In the genomic region with DNA sequence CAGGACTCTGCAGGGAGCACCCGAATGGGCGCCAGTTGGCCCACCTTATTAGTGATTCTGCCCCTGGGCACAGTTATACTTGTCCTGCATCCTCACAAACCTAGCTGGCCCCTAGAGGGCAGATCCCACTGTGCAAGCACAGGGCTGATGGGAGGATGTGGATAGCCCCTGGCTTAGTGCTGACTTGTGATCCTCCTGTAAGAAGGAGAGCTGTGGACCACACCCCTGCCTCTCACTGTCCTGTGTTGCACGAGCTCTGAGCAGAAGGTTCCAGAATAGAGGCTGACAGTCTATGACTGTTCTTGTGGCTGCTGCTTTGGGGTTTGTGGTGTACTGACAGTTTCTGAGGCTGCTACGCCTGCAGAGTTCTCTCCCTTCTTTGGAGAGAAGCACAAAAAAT, we compare ENCODE assay signal across 11 mouse cellular contexts. TPM values are rescaled to one million over a fixed set of nuclear protein-coding genes. Genes with fewer than 3 reads are reported as not detected.
A peak's percentile ranks its signal among the peaks of the same experiment; 100 is the strongest.
DNase-seq lines count a peak whose midpoint lies in the region; ATAC-seq and TF ChIP-seq lines count a peak whose summit lies in the region.
"Had no signal": no experiment of that assay in that cellular context is flagged by ENCODE, and none has a peak within 500 bp of the region (broad histone marks: within the 10 kb centered on the region; RNA-seq: fewer than 3 reads in every experiment).

No protein-coding gene starts in this region.

- no peaks in the 10 kb centered on the region for H3K9me3 ChIP-seq in heart, embryonic 16.5 days (replicated peaks; ENCODE audit: control insufficient read depth, low read length)
- H3K9me3 ChIP-seq in heart, embryonic 11.5 days (replicated peaks; ENCODE audit: control insufficient read depth, low read length), result no peaks in the 10 kb centered on the region
- no peaks in the 10 kb centered on the region for H3K9me3 ChIP-seq in liver, embryonic 12.5 days (replicated peaks)
- H3K9me3 ChIP-seq in stomach, postnatal 0 days (ENCODE audit: control insufficient read depth, low read length), result no peaks in the 10 kb centered on the region
- H3K9me3 ChIP-seq: heart, embryonic 13.5 days had no signal

- no peaks in the 10 kb centered on the region for H3K27me3 ChIP-seq in heart, embryonic 16.5 days (ENCODE audit: control insufficient read depth, insufficient read depth, low read length)
- H3K27me3 ChIP-seq in heart, embryonic 11.5 days (ENCODE audit: control insufficient read depth, insufficient read depth, low read length), result no peaks in the 10 kb centered on the region
- no peaks in the 10 kb centered on the region for H3K27me3 ChIP-seq in liver, embryonic 12.5 days (replicated peaks)
- H3K27me3 ChIP-seq in stomach, postnatal 0 days (ENCODE audit: control insufficient read depth, insufficient read depth, low read length), result no peaks in the 10 kb centered on the region
- H3K27me3 ChIP-seq: heart, embryonic 13.5 days had no signal

- DNase-seq in thymus, postnatal 0 days (ENCODE audit: low spot score), result peak; percentile 40
- DNase-seq in thymus, postnatal 36 days, result no peak
- DNase-seq in stomach, postnatal 0 days (ENCODE audit: low spot score), result no peak
- no peak for DNase-seq in B cell, adult 2 months
- no peak for DNase-seq in left cerebral cortex, adult 9 months (ENCODE audit: low spot score in 2 of 2)
- DNase-seq: adrenal gland, postnatal 25 days; thymus, postnatal 25 days had no signal

- 0 out of 2 replicates have a peak overlapping the region, but pooled peaks have one; percentile 9 for H3K27ac ChIP-seq in heart, embryonic 16.5 days (ENCODE audit: low read length)
- no peak overlapping the region for H3K27ac ChIP-seq in heart, embryonic 11.5 days (ENCODE audit: low read depth, low read length)
- peak overlapping the region; percentile 69 for H3K27ac ChIP-seq in liver, embryonic 12.5 days
- no peak overlapping the region for H3K27ac ChIP-seq in stomach, postnatal 0 days (replicated peaks)
- H3K27ac ChIP-seq: heart, embryonic 13.5 days had no signal

- no peaks in the 10 kb centered on the region for H3K36me3 ChIP-seq in heart, embryonic 16.5 days (ENCODE audit: control insufficient read depth, insufficient read depth)
- no peaks in the 10 kb centered on the region for H3K36me3 ChIP-seq in heart, embryonic 11.5 days (ENCODE audit: control insufficient read depth, insufficient read depth, low read length)
- H3K36me3 ChIP-seq in liver, embryonic 12.5 days, result peaks cover 51% of the 10 kb centered on the region
- peaks cover 3% of the 10 kb centered on the region; the same call in 1 of the 2 replicates for H3K36me3 ChIP-seq in stomach, postnatal 0 days (ENCODE audit: control insufficient read depth, insufficient read depth, low read length)

- no peak for ATAC-seq in heart, embryonic 16.5 days (replicated peaks; ENCODE audit: extremely low read depth, insufficient read depth, low FRiP score)
- no peak for ATAC-seq in heart, embryonic 11.5 days (replicated peaks; ENCODE audit: insufficient number of reproducible peaks, low FRiP score, low TSS enrichment)
- ATAC-seq in liver, embryonic 12.5 days, result no peak
- ATAC-seq in stomach, postnatal 0 days (ENCODE audit: low FRiP score, low TSS enrichment), result no peak

- TF ChIP-seq EP300 in stomach, postnatal 0 days (optimal IDR thresholded peaks at IDR 0.05), result no peak

- TF ChIP-seq CTCF in stomach, postnatal 0 days (IDR thresholded peaks at IDR 0.05; ENCODE audit: low read depth), result peak; percentile 29; the same call in 1 of the 2 replicates

- H3K4me3 ChIP-seq in heart, embryonic 16.5 days (ENCODE audit: low read length), result no peak overlapping the region
- no peak overlapping the region for H3K4me3 ChIP-seq in heart, embryonic 11.5 days (ENCODE audit: low read depth, low read length)
- no peak overlapping the region for H3K4me3 ChIP-seq in liver, embryonic 12.5 days
- no peak overlapping the region for H3K4me3 ChIP-seq in stomach, postnatal 0 days (ENCODE audit: low read depth, low read length)
- H3K4me3 ChIP-seq: heart, embryonic 13.5 days had no signal

- WGBS in heart, embryonic 16.5 days, result 74% methylated on average over 4 of the region's 4 CpGs
- WGBS in heart, embryonic 11.5 days (ENCODE audit: insufficient replicate concordance), result 79% methylated on average over 4 of the region's 4 CpGs
- 74% methylated on average over 4 of the region's 4 CpGs for WGBS in liver, embryonic 12.5 days (ENCODE audit: insufficient replicate concordance)
- 77% methylated on average over 4 of the region's 4 CpGs for WGBS in stomach, postnatal 0 days

- no peak overlapping the region for H3K9ac ChIP-seq in heart, embryonic 16.5 days (ENCODE audit: low read length)
- H3K9ac ChIP-seq in heart, embryonic 11.5 days (ENCODE audit: low read depth, low read length), result no peak overlapping the region
- H3K9ac ChIP-seq in liver, embryonic 12.5 days, result no peak overlapping the region
- H3K9ac ChIP-seq in stomach, postnatal 0 days (ENCODE audit: low read length), result no peak overlapping the region
- H3K9ac ChIP-seq: heart, embryonic 13.5 days had no signal

- no peak overlapping the region for H3K4me2 ChIP-seq in heart, embryonic 16.5 days (ENCODE audit: low read depth, low read length)
- no peak overlapping the region for H3K4me2 ChIP-seq in heart, embryonic 11.5 days
- H3K4me2 ChIP-seq in liver, embryonic 12.5 days, result no peak overlapping the region
- H3K4me2 ChIP-seq in stomach, postnatal 0 days (replicated peaks; ENCODE audit: low read depth), result no peak overlapping the region
- H3K4me2 ChIP-seq: heart, embryonic 13.5 days had no signal

- peaks cover 25% of the 10 kb centered on the region for H3K4me1 ChIP-seq in heart, embryonic 16.5 days (ENCODE audit: control insufficient read depth, insufficient read depth, low read length)
- peaks cover 12% of the 10 kb centered on the region; the same call in 1 of the 2 replicates for H3K4me1 ChIP-seq in heart, embryonic 11.5 days (ENCODE audit: control insufficient read depth, insufficient read depth, low read length)
- H3K4me1 ChIP-seq in liver, embryonic 12.5 days, result peaks cover 60% of the 10 kb centered on the region
- H3K4me1 ChIP-seq in stomach, postnatal 0 days (replicated peaks; ENCODE audit: control insufficient read depth, insufficient read depth), result no peaks in the 10 kb centered on the region

RNA-seq across cellular contexts. Expression of a gene that starts 24.5 kb away (rescaled TPM):
- polyA plus RNA-seq in heart, embryonic 16.5 days (2015; fragmentation: Nextera tagmentation; extraction: Ambion mirVana), result 19.1 and 20.1 TPM in 2 replicates
- polyA plus RNA-seq in heart, embryonic 11.5 days (2014; fragmentation: Nextera tagmentation; extraction: Ambion mirVana), result 13.7 and 15.9 TPM in 2 replicates
- 26.9 and 27.9 TPM in 2 replicates for polyA plus RNA-seq in thymus, postnatal 0 days (2015; fragmentation: Nextera tagmentation; extraction: Ambion mirVana)
- 19.7 and 20.7 TPM in 2 replicates for polyA plus RNA-seq in liver, embryonic 12.5 days (2016; fragmentation: Nextera tagmentation; extraction: Ambion mirVana)
- polyA plus RNA-seq in stomach, postnatal 0 days (2015; fragmentation: Nextera tagmentation; extraction: Ambion mirVana), result 12.4 and 12.9 TPM in 2 replicates

RNA-seq across cellular contexts. Expression of a gene that starts 25.2 kb away (rescaled TPM):
- polyA plus RNA-seq in heart, embryonic 16.5 days (2015; fragmentation: Nextera tagmentation; extraction: Ambion mirVana), result 51.0 and 53.0 TPM in 2 replicates
- polyA plus RNA-seq in heart, embryonic 11.5 days (2014; fragmentation: Nextera tagmentation; extraction: Ambion mirVana), result 30.2 and 31.2 TPM in 2 replicates
- 44.6 and 45.3 TPM in 2 replicates for polyA plus RNA-seq in thymus, postnatal 0 days (2015; fragmentation: Nextera tagmentation; extraction: Ambion mirVana)
- 40.5 and 45.1 TPM in 2 replicates for polyA plus RNA-seq in liver, embryonic 12.5 days (2016; fragmentation: Nextera tagmentation; extraction: Ambion mirVana)
- 29.2 and 30.2 TPM in 2 replicates for polyA plus RNA-seq in stomach, postnatal 0 days (2015; fragmentation: Nextera tagmentation; extraction: Ambion mirVana)

RNA-seq across cellular contexts. Expression of a gene that starts 41.1 kb away (rescaled TPM):
- polyA plus RNA-seq in heart, embryonic 16.5 days (2015; fragmentation: Nextera tagmentation; extraction: Ambion mirVana), result 23.5 and 24.7 TPM in 2 replicates
- 24.5 and 27.3 TPM in 2 replicates for polyA plus RNA-seq in heart, embryonic 11.5 days (2014; fragmentation: Nextera tagmentation; extraction: Ambion mirVana)
- polyA plus RNA-seq in thymus, postnatal 0 days (2015; fragmentation: Nextera tagmentation; extraction: Ambion mirVana), result 28.0 and 30.2 TPM in 2 replicates
- 23.1 and 26.1 TPM in 2 replicates for polyA plus RNA-seq in liver, embryonic 12.5 days (2016; fragmentation: Nextera tagmentation; extraction: Ambion mirVana)
- polyA plus RNA-seq in stomach, postnatal 0 days (2015; fragmentation: Nextera tagmentation; extraction: Ambion mirVana), result 19.3 and 20.9 TPM in 2 replicates

RNA-seq across cellular contexts. Expression of a gene that starts 41.2 kb away (rescaled TPM):
- 18.9 and 19.7 TPM in 2 replicates for polyA plus RNA-seq in heart, embryonic 16.5 days (2015; fragmentation: Nextera tagmentation; extraction: Ambion mirVana)
- polyA plus RNA-seq in heart, embryonic 11.5 days (2014; fragmentation: Nextera tagmentation; extraction: Ambion mirVana), result 19.3 and 21.4 TPM in 2 replicates
- polyA plus RNA-seq in thymus, postnatal 0 days (2015; fragmentation: Nextera tagmentation; extraction: Ambion mirVana), result 19.9 and 23.7 TPM in 2 replicates
- 17.2 and 18.7 TPM in 2 replicates for polyA plus RNA-seq in liver, embryonic 12.5 days (2016; fragmentation: Nextera tagmentation; extraction: Ambion mirVana)
- polyA plus RNA-seq in stomach, postnatal 0 days (2015; fragmentation: Nextera tagmentation; extraction: Ambion mirVana), result 15.2 and 15.3 TPM in 2 replicates

RNA-seq across cellular contexts. Expression of a gene that starts 46.1 kb away (rescaled TPM):
- polyA plus RNA-seq in heart, embryonic 16.5 days (2015; fragmentation: Nextera tagmentation; extraction: Ambion mirVana), result 1.5 TPM in 2 replicates
- polyA plus RNA-seq in heart, embryonic 11.5 days (2014; fragmentation: Nextera tagmentation; extraction: Ambion mirVana), result not detected in 2 replicates
- 0.49 and 0.74 TPM in 2 replicates for polyA plus RNA-seq in thymus, postnatal 0 days (2015; fragmentation: Nextera tagmentation; extraction: Ambion mirVana)
- polyA plus RNA-seq in liver, embryonic 12.5 days (2016; fragmentation: Nextera tagmentation; extraction: Ambion mirVana), result 0.15 and 0.16 TPM in 2 replicates
- polyA plus RNA-seq in stomach, postnatal 0 days (2015; fragmentation: Nextera tagmentation; extraction: Ambion mirVana), result 1.7 and 2.0 TPM in 2 replicates

Comparison
In these comparisons a context has a peak if more than half of its experiments do, and no peak if none do; other contexts are left out.
1. H3K27ac ChIP-seq: peak in heart, embryonic 16.5 days (single experiment) and liver, embryonic 12.5 days (single experiment); none in heart, embryonic 11.5 days (single experiment) and stomach, postnatal 0 days (single experiment).